Mouse (Mus musculus) WW6 (cell line): ENCODE data around the gene Ccpg1.

Experiments
- DNase-seq: peaks from one replicate; pipeline ENCODE4 v3.0.0-alpha.2; 2013; ENCODE audit warnings: low read depth, low spot score

Ccpg1 gene

DNA sequence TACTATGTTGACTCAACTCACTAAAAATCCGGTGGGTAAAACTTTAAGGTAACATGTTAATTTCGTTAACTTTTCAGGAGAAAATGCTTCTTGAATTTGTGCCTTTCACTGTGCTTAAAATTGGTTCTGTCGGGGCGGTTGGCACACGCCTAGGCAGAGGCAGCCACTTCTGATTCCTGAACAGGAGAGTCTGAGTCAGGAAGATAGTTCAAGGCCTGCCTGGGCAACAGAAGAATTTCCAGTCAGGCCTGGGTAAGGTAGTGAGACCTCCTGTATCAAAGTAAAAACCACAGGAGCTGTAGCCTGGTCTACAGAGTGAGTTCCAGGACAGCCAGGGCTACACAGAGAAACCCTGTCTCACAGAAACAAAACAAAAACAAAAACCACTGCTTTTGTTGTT lies 7.3 kb downstream of the Ccpg1 start:
- no peak for DNase-seq

DNA sequence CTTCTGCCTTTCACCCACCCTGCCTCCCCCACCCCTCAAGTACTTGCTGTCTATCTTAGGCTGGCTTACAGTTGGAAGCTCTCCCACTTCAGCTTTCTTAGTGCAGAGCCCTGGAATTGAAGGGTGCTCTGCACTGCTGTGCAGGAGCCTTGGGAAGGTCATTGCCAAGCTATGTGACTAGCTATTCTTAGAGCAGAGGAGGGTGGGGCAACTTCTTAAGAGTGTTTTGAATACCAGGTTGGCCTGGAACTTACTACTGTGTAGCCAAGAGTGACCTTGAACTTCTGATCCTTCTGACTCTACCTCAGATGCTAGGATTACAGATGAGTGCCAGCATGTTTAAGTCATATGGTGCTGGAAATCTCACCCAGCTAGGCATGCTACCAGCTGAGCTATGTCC lies 10.9 kb downstream of the Ccpg1 start:
- DNase-seq = peak; percentile 31

DNA sequence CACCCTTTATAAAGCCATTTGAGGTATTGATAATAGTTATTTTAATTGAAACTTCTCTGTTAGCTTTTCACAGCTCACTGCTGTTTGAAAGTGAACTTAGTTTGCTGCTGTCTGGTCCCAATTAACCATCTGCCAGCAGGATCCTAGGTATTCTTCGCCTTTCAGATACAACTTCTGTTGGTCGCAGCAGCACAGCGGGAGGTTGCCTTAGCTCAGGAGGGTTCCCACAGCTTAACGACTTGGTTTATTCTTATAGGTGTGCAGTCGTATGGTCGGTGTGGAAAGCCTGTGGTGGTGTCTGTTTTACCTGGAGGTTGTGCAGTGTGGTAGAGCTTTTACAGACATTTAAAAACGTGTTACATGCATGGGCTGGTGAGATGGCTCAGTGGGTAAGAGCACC lies 11.6 kb downstream of the Ccpg1 start:
- DNase-seq = no peak

DNA sequence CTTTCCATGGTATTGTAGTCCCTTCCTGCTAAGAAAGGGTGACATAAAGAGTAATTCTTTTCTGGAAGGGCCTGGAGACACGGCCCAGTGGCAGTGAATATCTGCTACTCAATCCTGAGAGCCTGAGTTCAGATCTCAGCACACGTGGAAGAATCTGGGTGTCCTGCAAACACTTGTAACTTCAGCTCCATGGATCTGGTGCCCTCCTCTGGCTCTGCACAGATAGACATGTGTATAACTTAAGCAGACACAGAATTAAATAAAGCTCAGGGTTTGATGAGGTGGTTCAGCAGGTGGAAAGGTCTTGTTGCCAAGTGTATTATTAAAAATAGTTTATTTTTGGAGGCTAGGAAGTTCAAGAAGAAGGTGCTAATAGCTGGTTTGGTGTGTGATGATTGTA lies 15.3 kb downstream of the Ccpg1 start:
- DNase-seq = no peak

DNA sequence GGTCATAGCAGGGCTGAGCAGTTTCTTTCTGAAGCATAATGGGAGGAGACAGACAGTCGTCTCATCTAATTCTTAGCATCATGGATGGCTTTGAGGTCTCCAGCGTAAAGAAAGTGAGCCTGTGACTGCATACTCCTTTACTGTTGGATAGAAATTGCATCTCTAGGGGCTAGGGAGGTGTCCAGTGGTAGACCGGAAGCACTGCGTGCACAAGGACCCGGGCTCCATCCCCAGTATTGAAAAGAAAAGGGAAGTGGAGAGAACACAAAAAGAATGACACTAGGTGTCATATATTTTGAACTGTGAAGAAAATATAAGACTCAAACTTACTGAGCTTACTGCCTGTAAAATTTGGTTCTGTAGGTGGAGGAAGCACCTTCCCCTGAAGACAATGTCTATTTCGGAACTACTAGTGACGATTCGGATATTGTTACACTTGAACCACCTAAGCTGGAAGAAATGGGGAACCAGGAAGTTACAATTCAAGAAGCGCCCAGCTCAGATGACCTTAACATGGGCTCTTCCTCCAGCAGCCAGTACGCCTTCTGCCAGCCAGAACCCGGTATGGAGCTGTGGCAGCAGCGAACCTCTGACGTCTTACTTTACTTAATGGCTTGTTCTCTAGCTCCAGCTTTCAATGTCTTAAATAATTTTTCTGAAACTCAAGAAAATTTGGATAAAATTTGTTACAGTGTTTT lies 16.2 kb downstream of the Ccpg1 start:
- DNase-seq = no peak

DNA sequence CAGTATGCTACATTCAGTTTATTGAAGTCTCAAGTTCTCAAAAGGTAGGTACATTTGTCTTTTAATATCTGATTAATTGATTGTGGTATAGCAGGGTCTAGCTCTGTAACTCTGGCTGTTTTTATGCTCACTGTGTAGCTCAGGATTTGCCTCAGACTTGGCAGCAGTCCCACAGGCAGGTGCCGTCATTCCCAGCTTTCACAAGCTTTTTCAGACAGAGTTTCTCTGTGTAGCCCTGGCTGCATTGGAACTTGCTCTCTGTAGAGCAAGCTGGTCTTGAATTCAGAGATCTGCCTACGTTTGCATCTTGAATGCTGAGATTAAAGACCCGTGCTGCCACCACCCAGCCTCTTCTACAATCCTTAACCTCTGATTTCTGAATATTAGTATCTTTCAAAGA lies 16.9 kb downstream of the Ccpg1 start:
- DNase-seq = no peak

DNA sequence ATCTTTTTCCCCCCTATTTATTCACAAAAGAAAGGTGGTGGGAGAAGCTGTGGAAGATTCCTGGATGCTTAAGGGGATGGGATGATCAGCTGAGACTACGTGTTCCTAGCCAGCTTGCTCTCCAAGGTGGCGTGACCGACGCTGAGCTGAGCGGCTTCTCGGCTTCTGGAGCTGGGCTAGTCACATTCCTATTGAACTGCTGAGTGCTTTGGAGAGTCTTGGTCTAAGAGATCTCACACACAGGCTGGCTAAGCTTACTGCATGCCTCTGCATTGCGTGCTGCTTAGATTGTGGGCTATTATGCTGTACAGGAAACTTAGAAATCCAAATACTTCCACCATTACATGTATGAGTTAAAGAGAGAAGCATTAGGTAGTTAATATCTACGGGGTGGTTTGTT lies 18.8 kb downstream of the Ccpg1 start:
- DNase-seq = no peak

DNA sequence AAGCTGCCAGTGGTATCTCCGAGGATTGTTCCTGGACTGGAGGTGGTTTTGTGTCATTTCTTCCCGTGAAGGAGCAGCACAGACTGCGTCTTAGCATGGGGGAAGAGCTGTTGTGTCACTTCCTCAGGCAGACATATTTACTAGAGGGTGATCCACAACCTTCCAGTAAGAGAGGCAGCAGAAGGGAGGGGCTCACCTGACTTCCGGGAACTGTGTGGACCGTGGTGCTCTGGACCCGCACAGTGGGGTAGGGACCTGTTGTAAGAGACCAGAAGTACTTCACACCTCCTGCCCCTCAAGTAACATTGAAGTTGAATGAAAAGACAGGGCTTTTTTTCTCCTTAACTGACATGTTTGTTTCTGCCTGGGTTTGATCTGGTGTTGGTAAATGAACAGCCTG lies 19.9 kb downstream of the Ccpg1 start:
- DNase-seq = no peak

DNA sequence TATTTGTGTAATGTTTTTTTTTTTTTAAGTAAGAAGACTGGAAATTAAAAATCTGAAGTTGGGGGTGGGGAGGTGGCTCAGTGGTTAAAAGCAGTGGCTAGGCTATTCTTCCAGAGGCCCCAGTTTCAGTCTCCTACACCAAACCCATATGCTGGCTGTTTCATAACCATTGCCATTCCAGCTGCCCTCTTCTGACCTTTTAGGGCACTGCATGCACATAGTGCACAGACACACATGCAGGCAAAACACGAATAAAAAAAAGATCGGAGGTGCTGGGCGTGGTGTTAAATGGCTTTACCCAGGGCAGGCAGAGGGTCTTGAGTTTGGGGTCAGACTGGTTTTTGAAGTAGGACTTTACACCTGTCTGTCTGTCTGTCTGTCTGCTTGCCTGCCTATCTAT lies 20.9 kb downstream of the Ccpg1 start:
- no peak for DNase-seq

DNA sequence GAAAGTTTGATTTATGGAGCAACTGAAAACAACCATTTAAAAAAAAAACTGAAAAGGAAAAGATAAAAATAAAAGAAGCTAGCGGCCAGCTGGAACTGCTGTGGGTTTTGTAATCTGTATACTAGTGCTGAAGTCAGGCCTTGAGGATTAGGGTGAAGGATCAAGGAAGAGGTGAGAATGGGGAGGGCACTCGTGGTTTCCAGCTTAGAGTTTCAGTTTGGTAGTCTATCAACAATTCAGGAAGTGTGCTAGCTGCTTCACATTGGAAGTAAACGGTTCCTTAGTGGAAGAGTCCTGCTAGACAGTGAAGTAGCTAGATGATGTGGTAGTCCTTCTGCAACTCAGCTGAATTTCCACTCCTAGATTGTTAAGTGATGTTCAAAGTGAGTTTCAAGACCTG lies 23.2 kb downstream of the Ccpg1 start:
- DNase-seq = no peak

DNA sequence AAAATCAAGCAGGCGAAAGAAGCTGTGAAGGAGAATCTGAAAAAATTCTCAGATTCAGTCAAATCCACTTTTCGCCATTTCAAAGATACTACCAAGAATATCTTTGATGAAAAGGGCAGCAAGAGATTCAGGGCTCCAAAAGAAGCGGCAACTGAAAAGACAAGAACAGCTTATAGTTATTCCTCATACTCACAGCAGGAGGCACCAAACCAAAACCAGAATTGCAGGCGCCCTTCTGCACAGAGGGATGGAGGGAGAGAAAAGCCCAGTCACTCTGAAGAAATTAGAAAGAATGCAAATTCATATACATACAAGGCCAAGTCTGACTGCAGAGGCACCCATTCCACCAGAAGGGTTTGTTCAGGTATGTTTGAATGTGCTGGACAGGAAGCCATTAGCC lies 27.4 kb downstream of the Ccpg1 start:
- DNase-seq = no peak

DNA sequence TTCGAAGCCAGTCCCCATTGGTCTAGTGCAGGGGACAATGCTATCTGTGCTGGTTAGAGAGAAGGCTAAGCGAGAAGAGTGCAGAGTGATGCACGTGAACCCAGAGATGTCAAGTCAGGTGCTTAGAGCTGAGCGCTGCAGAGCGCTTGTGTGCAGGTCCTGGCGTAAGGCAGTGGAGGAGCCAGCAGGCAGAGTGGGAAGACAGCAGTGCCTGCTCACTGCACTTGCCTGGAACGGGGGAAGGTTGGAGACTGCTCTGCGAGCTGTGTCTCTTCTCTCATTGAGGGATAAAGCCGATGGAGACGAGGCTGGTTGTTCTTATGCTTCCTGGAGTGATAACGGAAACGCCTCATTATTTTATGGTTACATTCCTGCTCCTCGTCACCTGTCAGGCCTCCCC lies 29.5 kb downstream of the Ccpg1 start:
- no peak for DNase-seq

DNA sequence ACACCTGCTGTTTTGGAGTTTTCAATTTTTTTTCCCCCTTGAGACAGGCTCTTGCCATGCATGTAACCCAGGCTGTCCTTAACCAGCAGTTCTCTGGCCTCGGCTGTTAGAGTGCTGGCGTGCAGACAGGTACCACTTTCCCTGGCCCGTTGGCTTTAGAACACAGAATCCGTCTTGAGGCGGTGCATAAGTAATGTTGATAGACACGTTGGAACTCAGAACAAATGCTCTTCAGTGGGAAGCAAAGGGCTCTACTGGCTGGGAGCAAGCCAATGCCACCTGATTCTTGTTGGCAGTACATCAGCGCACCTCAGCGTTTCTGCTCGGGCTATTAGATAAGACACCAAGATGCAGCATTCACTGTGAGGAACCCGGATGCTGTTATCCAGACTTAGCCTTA lies 34.6 kb downstream of the Ccpg1 start:
- no peak for DNase-seq

DNA sequence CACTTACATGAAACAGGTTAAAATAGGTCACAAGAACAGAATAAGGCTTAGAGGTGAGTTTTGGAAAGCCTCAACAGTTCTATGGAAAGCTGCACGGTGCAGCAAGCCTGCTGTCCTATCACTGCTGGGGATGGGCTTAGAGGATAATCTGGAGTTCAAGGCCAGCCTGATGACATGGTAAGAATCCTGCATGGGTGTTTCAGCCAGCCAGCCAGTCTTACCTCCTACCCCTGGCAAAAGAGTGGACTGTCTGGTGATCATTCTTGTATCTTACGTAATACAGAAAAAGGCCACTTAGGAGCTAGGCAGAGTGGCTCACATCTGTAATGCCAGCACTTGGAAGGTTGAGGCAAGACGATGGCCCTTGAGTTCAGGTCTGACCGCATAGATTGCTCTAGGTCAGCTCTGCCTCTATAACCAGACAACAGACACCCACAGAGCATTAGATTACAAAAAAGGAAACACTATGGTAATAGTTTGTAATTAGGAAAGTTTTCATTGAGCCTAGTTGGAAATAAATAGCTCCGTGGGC lies 35.4 kb downstream of the Ccpg1 start:
- DNase-seq = no peak

DNA sequence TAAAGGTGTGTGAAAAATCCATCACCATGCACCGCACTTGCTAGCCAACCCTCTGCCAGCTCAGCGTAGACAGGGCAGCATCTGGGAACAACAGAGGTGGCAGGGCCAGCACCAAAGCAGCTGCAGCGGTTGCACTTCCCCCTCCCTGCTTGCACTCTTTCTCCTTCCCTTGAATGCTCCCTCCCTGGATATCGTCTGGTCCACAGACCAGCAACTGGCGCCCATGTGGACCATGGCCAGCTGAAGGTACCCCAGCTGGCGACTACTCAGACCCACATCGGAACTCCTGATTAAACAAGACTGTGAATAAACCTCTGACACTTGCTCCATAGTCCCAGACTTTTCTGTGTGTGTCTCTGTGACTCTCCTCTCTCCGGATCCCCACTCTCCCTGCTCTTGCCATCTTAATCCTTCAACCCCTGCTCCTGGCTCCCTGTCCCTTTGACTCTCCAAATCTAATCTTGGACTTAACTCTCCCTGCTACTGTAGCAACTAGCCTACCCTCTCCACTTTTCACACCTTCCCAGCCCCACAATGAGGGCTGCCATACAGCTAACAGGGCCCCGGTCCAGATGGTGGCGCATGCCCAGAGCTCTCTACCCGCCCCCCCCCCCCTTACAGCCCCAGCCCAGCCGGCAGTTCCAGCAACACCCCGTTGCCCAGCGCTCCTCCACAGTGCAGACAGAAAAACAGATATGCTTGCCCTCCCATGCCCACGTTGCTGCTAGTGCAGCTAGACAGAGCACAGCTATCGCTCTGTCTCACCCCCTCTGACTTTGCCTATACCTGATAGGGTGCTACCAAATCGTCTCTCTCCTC lies 40.8 kb downstream of the Ccpg1 start:
- no peak for DNase-seq

DNA sequence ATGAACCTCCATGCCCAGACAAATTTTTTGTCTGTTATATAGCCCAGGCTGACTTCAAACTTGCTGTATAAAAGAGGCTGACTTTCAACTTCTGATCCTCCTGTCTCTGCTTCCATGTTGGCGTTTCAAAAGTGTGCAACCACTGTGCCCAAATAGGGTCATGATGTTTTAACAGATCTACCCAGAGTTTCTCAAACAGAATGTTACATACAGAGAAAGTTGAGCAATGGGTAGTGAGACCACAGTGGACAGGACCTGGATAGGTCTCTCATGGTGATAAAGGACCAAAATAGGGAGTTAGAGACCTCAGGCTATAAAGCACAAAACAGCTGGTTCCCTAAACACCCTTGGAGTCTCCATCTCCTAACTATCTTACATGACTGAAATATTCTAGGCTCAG lies 45.2 kb downstream of the Ccpg1 start:
- no peak for DNase-seq

DNA sequence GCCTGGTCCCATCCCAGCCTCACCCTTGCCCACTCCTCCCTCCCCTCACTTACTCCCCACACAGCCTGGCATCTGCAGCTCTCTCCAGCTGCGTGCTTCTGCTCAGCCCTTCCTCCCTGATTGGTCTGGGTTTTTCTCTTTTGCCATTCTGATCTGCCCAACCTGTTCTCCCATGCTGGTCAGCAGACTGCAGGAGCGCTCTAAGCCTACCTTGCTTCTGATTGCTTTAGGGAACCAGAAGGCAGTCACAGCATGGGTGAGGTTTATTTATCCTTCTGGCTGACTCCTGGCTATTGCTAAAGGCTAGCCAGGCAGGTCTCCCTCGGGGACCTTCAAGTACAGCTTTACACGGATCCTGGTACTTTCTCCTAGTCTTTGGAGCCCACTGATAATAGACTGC lies 46.2 kb downstream of the Ccpg1 start:
- no peak for DNase-seq

DNA sequence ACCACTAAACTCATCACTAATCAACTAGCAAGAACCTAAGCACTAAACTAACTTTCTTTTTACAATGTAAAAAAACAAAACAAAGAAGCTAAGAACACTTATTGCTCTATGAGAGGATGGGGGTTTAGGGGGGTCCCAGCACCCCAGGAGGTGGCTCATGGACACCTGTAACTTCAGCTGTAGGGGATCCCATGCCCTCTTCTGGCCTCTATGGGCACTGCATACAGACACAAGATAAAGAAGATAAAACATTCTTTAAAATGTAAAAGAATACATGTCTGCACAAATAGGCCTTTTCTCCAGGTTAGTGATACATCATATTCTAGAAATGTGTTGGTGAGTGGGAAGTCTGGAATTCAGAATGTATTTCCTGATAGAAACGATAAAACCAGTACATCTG lies 48.2 kb downstream of the Ccpg1 start:
- DNase-seq = no peak

DNA sequence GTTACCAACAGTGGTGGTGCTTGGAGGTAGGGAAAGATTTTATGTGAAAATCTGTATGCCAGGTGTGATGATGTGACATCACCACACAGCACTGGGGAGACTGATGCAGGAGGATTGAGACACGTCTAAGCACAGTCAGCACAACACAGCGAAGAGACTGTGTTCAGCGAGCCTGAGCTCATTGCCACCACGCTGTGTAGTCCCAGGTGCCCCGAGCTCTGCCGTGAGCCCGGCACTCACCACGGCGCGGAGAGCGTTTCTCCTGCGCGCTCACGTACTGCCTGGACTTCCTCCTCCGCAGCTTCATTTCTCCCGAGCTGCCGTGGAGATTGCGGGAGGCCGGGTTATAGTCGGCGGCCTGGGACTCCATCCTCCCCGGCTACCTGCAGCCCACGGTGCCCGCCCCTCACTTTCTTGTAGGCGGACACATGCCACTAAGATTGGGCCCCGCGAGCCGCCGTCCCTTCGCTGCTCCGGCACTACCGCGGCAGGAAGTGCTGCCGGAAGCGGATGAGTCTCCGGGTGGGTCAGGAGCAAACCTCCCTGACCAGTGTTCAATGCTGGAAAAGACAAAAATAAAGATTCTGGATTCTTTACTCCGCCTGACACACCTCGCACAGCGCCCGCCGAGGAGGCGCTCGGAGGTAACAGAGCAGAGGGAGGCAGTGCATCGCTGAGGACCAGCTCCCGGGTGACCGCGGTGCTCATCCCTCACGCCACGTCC lies 54.2 kb downstream of the Ccpg1 start:
- peak; percentile 82 for DNase-seq

DNA sequence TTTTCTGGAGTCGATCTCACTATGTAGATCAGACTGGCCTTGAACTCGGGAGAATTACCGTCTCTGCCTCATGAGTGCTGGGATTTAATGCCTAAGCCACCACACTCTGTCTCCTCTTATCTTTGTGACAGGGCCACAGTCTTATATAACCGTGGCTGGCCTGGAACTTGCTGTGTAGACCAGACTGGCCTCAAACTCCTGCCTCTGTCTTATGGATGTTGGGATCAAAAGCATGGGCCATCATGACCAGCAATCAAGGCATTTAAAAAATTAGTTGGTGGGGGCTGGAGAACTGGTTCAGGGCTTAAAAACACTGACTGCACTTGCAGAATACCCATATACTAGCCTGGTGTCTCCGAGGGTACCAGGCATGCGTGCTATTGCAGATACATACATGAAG lies 54.9 kb downstream of the Ccpg1 start, which contains the start of gene Pigb:
TSS of gene Pigb (minus strand) at position 299 of the 400 bp plus-strand sequence.
- no peak for DNase-seq

DNA sequence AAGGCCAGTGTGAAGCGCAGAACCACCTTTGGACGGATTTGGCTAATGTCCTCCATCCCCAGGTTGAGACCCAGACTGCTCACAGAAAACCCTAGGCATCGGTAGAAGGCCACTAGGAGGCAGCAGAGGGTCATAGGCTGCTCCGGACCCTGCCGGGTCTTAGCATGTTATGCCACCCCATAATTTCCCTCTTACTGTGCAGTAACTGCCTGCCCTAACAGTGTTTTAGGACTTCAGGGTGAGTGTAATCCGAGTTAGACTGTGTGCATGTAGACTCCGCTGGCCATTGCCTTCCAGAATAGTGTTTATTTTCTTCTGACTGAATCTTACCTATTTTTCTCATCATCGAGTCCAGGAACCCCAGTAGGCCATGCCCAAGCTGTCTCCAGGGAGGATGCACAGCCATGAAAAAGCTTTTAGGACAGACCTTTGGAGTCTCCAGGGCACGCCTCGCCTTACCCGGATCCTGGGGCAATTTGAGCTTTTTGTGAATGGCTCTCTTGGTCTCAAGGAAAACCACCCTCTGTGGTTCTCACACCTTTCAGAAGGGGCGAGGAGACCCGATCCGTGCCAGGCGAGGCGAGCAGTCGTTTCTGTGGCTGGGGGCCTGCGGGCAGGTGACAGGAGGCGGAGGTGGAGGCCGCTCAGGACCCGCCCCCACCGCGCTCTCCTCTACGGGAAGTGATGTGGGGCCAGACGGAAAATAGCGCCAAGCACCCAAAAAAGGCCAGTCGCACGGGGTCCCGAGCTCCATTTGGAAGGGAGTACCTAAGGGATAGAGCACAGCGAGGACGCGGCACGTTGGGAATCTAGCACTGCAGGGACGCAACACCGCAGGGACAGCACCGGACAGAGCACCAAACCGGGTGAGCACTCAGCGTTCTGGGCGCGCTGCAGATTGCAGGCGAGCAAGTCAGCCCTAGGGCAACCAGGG lies 59.2 kb downstream of the Ccpg1 start, which contains the start of gene Rab27a:
TSS of gene Rab27a (plus strand) at position 709 of the 934 bp plus-strand sequence.
- DNase-seq = peak; percentile 72
